Mouse (Mus musculus): ENCODE results near the gene Nxpe3. TPM values are rescaled to one million over a fixed set of nuclear protein-coding genes. Genes with fewer than 3 reads are reported as not detected.

Gene Nxpe3
- polyA plus RNA-seq (2012; rRNA removed), result 0.68 and 0.88 TPM in 2 replicates

GRCm38 (mm10) chr16:55894893-55895650, at the start of gene Nxpe3:
Gene Nxpe3 (minus strand): TSS chr16:55895285.

GRCm38 (mm10) chr16:55934453-55935037, 39.5 kb upstream of the Nxpe3 start, which contains the start of gene Cep97:
Gene Cep97 (minus strand): TSS chr16:55934855.

GRCm38 (mm10) chr16:55838510-55839474, 56.3 kb downstream of the Nxpe3 start, which contains the start of gene Nfkbiz:
Gene Nfkbiz (minus strand): TSS chr16:55838899.

Other genes with a start within 250 kb of the Nxpe3 start
- 2.6 and 2.8 TPM in 2 replicates for gene Nfkbiz, start 56.4 kb downstream of the Nxpe3 start, polyA plus RNA-seq (2012; rRNA removed)
- 2.1 and 2.8 TPM in 2 replicates for gene Cep97, start 39.6 kb upstream of the Nxpe3 start, polyA plus RNA-seq (2012; rRNA removed)
- 500 and 567 TPM in 2 replicates for gene Rpl24, start 71.0 kb upstream of the Nxpe3 start, polyA plus RNA-seq (2012; rRNA removed)
- 5.9 and 7.2 TPM in 2 replicates for gene Zbtb11, start 78.6 kb upstream of the Nxpe3 start, polyA plus RNA-seq (2012; rRNA removed)
- 39.6 and 41.3 TPM in 2 replicates for gene Pcnp, start 134.5 kb upstream of the Nxpe3 start, polyA plus RNA-seq (2012; rRNA removed)
- gene Trmt10c, start 142.5 kb upstream of the Nxpe3 start, polyA plus RNA-seq (2012; rRNA removed), result 7.7 TPM in 2 replicates
- 9.1 and 10.0 TPM in 2 replicates for gene Senp7, start 153.1 kb upstream of the Nxpe3 start, polyA plus RNA-seq (2012; rRNA removed)

All from liver, embryonic 14 days (tissue).